Mouse (Mus musculus) limb, embryonic 13.5 days (tissue): Measurements from ENCODE around the gene H2-Eb1. TPM values are rescaled to one million over a fixed set of nuclear protein-coding genes. Genes with fewer than 3 reads are reported as not detected.

ENCODE experiments used
- ATAC-seq: fragments of 200-750 bp; cut with Nextera tagmentation; 2 replicates; pipeline ENCODE4 v1.8.0; 2017; ENCODE audit warnings: low read depth, moderate number of reproducible peaks, moderate TSS enrichment; ENCODE audit not compliant: low FRiP score
- H3K27ac ChIP-seq: fragments of 300-500 bp; sonication (generic); 2 replicates; pipeline ENCODE4 v1.5.1; 2015; ENCODE audit warnings: inconsistent platforms, mild to moderate bottlenecking, moderate library complexity
- H3K27me3 ChIP-seq: fragments of 300-500 bp; sonication (generic); 2 replicates; pipeline ENCODE4 v1.6.1; 2015; ENCODE audit warnings: mild to moderate bottlenecking, inconsistent platforms
- H3K36me3 ChIP-seq: fragments of 300-500 bp; sonication (generic); 2 replicates; pipeline ENCODE4 v1.6.1; 2015; ENCODE audit warnings: inconsistent platforms, mild to moderate bottlenecking, moderate library complexity
- H3K4me1 ChIP-seq: fragments of 300-500 bp; sonication (generic); 2 replicates; pipeline ENCODE4 v1.6.1; 2015; ENCODE audit warnings: inconsistent platforms
- H3K4me2 ChIP-seq: fragments of 300-500 bp; sonication (generic); replicated peaks from 2 replicates; pipeline ENCODE4 v1.6.1; 2015; ENCODE audit warnings: inconsistent platforms, mild to moderate bottlenecking, moderate library complexity
- H3K4me3 ChIP-seq: fragments of 300-500 bp; sonication (generic); 2 replicates; pipeline ENCODE4 v1.5.1; 2015; ENCODE audit warnings: moderate library complexity, mild to moderate bottlenecking, inconsistent platforms
- H3K9ac ChIP-seq: fragments of 300-500 bp; sonication (generic); 2 replicates; pipeline ENCODE4 v1.6.1; 2015; ENCODE audit warnings: mild to moderate bottlenecking, inconsistent platforms
- H3K9me3 ChIP-seq: fragments of 300-500 bp; sonication (generic); 2 replicates; pipeline ENCODE4 v1.6.1; 2016; ENCODE audit warnings: inconsistent platforms
- WGBS: fragments of 180-500 bp; shearing (Covaris S2); methylation state at CpG from one replicate; pipeline ENCODE4 v1.1.7; 2015; 5-methylcytosine and 5-hydroxymethylcytosine counted together
- polyA plus RNA-seq: library from polyadenylated mRNA; unstranded; fragments of >200 nt; fragmentation: Nextera tagmentation; extraction: Ambion mirVana; gene quantifications from 2 replicates; pipeline ENCODE4 v1.2.1, GENCODE M21; 2015

Gene H2-Eb1
- 2.6 and 2.9 TPM in 2 replicates for polyA plus RNA-seq

- no peaks in the 10 kb centered on the region for H3K36me3 ChIP-seq
- H3K4me3 ChIP-seq: no peak within 1 kb of the TSS
- peaks cover 5% of the 10 kb centered on the region; the same call in 1 of the 2 replicates for H3K27me3 ChIP-seq
- H3K4me1 ChIP-seq: 0 out of 2 replicates have a peak, but pooled peaks cover 5% of the 10 kb centered on the region
- no peak within 1 kb of the TSS for H3K27ac ChIP-seq
- peak; percentile 91 for ATAC-seq
- H3K9ac ChIP-seq: no peak within 1 kb of the TSS
- H3K9me3 ChIP-seq: no peaks in the 10 kb centered on the region
- H3K4me2 ChIP-seq: no peak within 1 kb of the TSS
Observed at GRCm38 (mm10) chr17:34305380-34306030, at the start of gene H2-Eb1. Gene H2-Eb1, plus strand, starts transcription at chr17:34305867.

GRCm38 (mm10) chr17:34256501-34256900 is 49.2 kb upstream of the H2-Eb1 start:
- Histone ChIP-seq H3K36me3 (no peaks in the 10 kb centered on the region), H3K9ac (no peak overlapping the region), H3K4me3 (no peak overlapping the region), H3K27me3 (peaks cover 17% of the 10 kb centered on the region), H3K4me2 (no peak overlapping the region), H3K9me3 (no peaks in the 10 kb centered on the region), H3K27ac (no peak overlapping the region), H3K4me1 (no peaks in the 10 kb centered on the region)
- WGBS: 76% methylated on average over 5 of the region's 5 CpGs
- no peak for ATAC-seq

- Histone ChIP-seq H3K36me3 (no peaks in the 10 kb centered on the region), H3K4me3 (no peak within 1 kb of the TSS), H3K27me3 (peaks cover 26% of the 10 kb centered on the region), H3K9ac (no peak within 1 kb of the TSS), H3K9me3 (no peaks in the 10 kb centered on the region), H3K27ac (no peak within 1 kb of the TSS), H3K4me2 (no peak within 1 kb of the TSS), H3K4me1 (no peaks in the 10 kb centered on the region)
- 75% methylated on average over 11 of the region's 11 CpGs for WGBS
- no peak for ATAC-seq
Observed at GRCm38 (mm10) chr17:34257594-34258375, 47.9 kb upstream of the H2-Eb1 start, which contains the start of gene H2-Ab1. Gene H2-Ab1, plus strand, starts transcription at chr17:34257689.

GRCm38 (mm10) chr17:34260551-34260950 is 45.1 kb upstream of the H2-Eb1 start:
- no peak for ATAC-seq
- 67% methylated on average over 5 of the region's 5 CpGs for WGBS
- H3K4me2 ChIP-seq: no peak overlapping the region
- no peak overlapping the region for H3K9ac ChIP-seq
- H3K27me3 ChIP-seq: peaks cover 52% of the 10 kb centered on the region
- H3K4me1 ChIP-seq: peaks cover 18% of the 10 kb centered on the region
- H3K9me3 ChIP-seq: no peaks in the 10 kb centered on the region
- no peak overlapping the region for H3K4me3 ChIP-seq
- H3K27ac ChIP-seq: no peak overlapping the region
- no peaks in the 10 kb centered on the region for H3K36me3 ChIP-seq

GRCm38 (mm10) chr17:34261502-34261901 is 44.2 kb upstream of the H2-Eb1 start:
- H3K9me3 ChIP-seq: no peaks in the 10 kb centered on the region
- H3K4me2 ChIP-seq: no peak overlapping the region
- 28% methylated on average over 4 of the region's 4 CpGs for WGBS
- no peak overlapping the region for H3K9ac ChIP-seq
- no peaks in the 10 kb centered on the region for H3K36me3 ChIP-seq
- ATAC-seq: no peak
- no peak overlapping the region for H3K4me3 ChIP-seq
- peaks cover 18% of the 10 kb centered on the region for H3K4me1 ChIP-seq
- H3K27me3 ChIP-seq: peaks cover 58% of the 10 kb centered on the region
- no peak overlapping the region for H3K27ac ChIP-seq

GRCm38 (mm10) chr17:34263068-34263467 is 42.6 kb upstream of the H2-Eb1 start:
- no peaks in the 10 kb centered on the region for H3K9me3 ChIP-seq
- H3K36me3 ChIP-seq: no peaks in the 10 kb centered on the region
- H3K4me3 ChIP-seq: peak overlapping the region; percentile 52
- H3K4me1 ChIP-seq: peaks cover 18% of the 10 kb centered on the region
- peaks cover 56% of the 10 kb centered on the region for H3K27me3 ChIP-seq
- no peak overlapping the region for H3K27ac ChIP-seq
- peak; percentile 88 for ATAC-seq
- 0% methylated on average over 8 of the region's 8 CpGs for WGBS
- peak overlapping the region; percentile 96 for H3K4me2 ChIP-seq
- H3K9ac ChIP-seq: no peak overlapping the region

GRCm38 (mm10) chr17:34263811-34264371 is 41.8 kb upstream of the H2-Eb1 start:
- Histone ChIP-seq H3K27me3 (peaks cover 47% of the 10 kb centered on the region), H3K4me3 (peak overlapping the region; percentile 52), H3K27ac (no peak overlapping the region), H3K36me3 (no peaks in the 10 kb centered on the region), H3K9me3 (no peaks in the 10 kb centered on the region), H3K9ac (no peak overlapping the region), H3K4me2 (peak overlapping the region; percentile 96), H3K4me1 (peaks cover 18% of the 10 kb centered on the region)
- no peak for ATAC-seq
- 6% methylated on average over 14 of the region's 14 CpGs for WGBS

GRCm38 (mm10) chr17:34264452-34265351 is 41.0 kb upstream of the H2-Eb1 start:
- under 1% methylated on average over 91 of the region's 93 CpGs for WGBS

GRCm38 (mm10) chr17:34268262-34268661 is 37.4 kb upstream of the H2-Eb1 start:
- Histone ChIP-seq H3K9me3 (no peaks in the 10 kb centered on the region), H3K4me3 (no peak overlapping the region), H3K36me3 (no peaks in the 10 kb centered on the region), H3K4me2 (no peak overlapping the region), H3K27ac (no peak overlapping the region), H3K9ac (no peak overlapping the region), H3K27me3 (peaks cover 31% of the 10 kb centered on the region), H3K4me1 (peaks cover 17% of the 10 kb centered on the region)
- 85% methylated on average over 2 of the region's 2 CpGs for WGBS
- ATAC-seq: no peak

More at GRCm38 (mm10) chr17:34264452-34265351, 41.0 kb upstream of the H2-Eb1 start:
- Histone ChIP-seq H3K4me2 (peak overlapping the region; percentile 96), H3K9ac (peak overlapping the region; percentile 69), H3K4me1 (peaks cover 18% of the 10 kb centered on the region), H3K36me3 (no peaks in the 10 kb centered on the region), H3K9me3 (no peaks in the 10 kb centered on the region), H3K27me3 (peaks cover 42% of the 10 kb centered on the region), H3K4me3 (peak overlapping the region; percentile 52), H3K27ac (no peak overlapping the region)
- ATAC-seq: no peak

- Histone ChIP-seq H3K9ac (no peak overlapping the region), H3K4me3 (no peak overlapping the region), H3K36me3 (no peaks in the 10 kb centered on the region), H3K9me3 (no peaks in the 10 kb centered on the region), H3K4me2 (no peak overlapping the region), H3K27me3 (peaks cover 26% of the 10 kb centered on the region), H3K4me1 (peaks cover 12% of the 10 kb centered on the region), H3K27ac (no peak overlapping the region)
- 85% methylated on average over 2 of the region's 2 CpGs for WGBS
- ATAC-seq: no peak
Observed at GRCm38 (mm10) chr17:34268748-34269147, 36.9 kb upstream of the H2-Eb1 start.

- peaks cover 15% of the 10 kb centered on the region for H3K27me3 ChIP-seq
- no peak overlapping the region for H3K4me3 ChIP-seq
- H3K27ac ChIP-seq: no peak overlapping the region
- H3K4me1 ChIP-seq: peaks cover 4% of the 10 kb centered on the region
- 74% methylated on average over 4 of the region's 4 CpGs for WGBS
- no peaks in the 10 kb centered on the region for H3K9me3 ChIP-seq
- no peaks in the 10 kb centered on the region for H3K36me3 ChIP-seq
- ATAC-seq: no peak
- no peak overlapping the region for H3K9ac ChIP-seq
- no peak overlapping the region for H3K4me2 ChIP-seq
Observed at GRCm38 (mm10) chr17:34269817-34270216, 35.9 kb upstream of the H2-Eb1 start.
